Mouse (Mus musculus) C2C12 (cell line): ENCODE measurements around the gene Mapk7. TPM values are rescaled to one million over a fixed set of nuclear protein-coding genes. Genes with fewer than 3 reads are reported as not detected.

Source experiments
- H3K27me3 ChIP-seq: one replicate; pipeline ENCODE4 v1.6.1; 2011; ENCODE audit not compliant: control insufficient read depth, insufficient read depth, insufficient read length
- H3K36me3 ChIP-seq: one replicate; pipeline ENCODE4 v1.6.1; 2011; ENCODE audit not compliant: control insufficient read depth, insufficient read depth
- H3K4me3 ChIP-seq: one replicate; pipeline ENCODE4 v1.5.1; 2011; ENCODE audit warnings: mild to moderate bottlenecking, control low read depth; ENCODE audit not compliant: poor library complexity, insufficient read depth, severe bottlenecking
- H3K79me2 ChIP-seq: one replicate; pipeline ENCODE4 v1.6.1; 2011; ENCODE audit not compliant: control insufficient read depth, insufficient read depth
- H3K79me3 ChIP-seq: one replicate; pipeline ENCODE4 v1.6.1; 2011; ENCODE audit warnings: low read depth, control low read depth
- H3ac ChIP-seq: one replicate; pipeline ENCODE3; 2011; ENCODE audit warnings: low read depth; ENCODE audit not compliant: control insufficient read depth, insufficient read length
- CEBPB ChIP-seq: IDR thresholded peaks from one replicate; pipeline ENCODE4 v1.6.1; 2011; ENCODE audit warnings: low read depth, mild to moderate bottlenecking, control low read depth, moderate library complexity
- CTCF ChIP-seq: IDR thresholded peaks from one replicate; pipeline ENCODE4 v1.5.1; 2011; ENCODE audit not compliant: control insufficient read depth, insufficient read depth, insufficient read length
- FOSL1 ChIP-seq: IDR thresholded peaks from one replicate; pipeline ENCODE4 v1.8.0; 2011; ENCODE audit warnings: mild to moderate bottlenecking, low read length; ENCODE audit not compliant: poor library complexity, insufficient read depth, severe bottlenecking
- MAX ChIP-seq: IDR thresholded peaks from one replicate; pipeline ENCODE4 v1.6.1; 2011; ENCODE audit warnings: mild to moderate bottlenecking, control low read depth
- MYOD1 ChIP-seq: IDR thresholded peaks from one replicate; pipeline ENCODE4 v1.6.1; 2011; ENCODE audit warnings: low read depth; ENCODE audit not compliant: control insufficient read depth, insufficient read length
- MYOG ChIP-seq: IDR thresholded peaks from one replicate; pipeline ENCODE4 v1.6.1; 2011; ENCODE audit not compliant: control insufficient read depth, insufficient read length; ENCODE audit errors: extremely low read depth
- USF1 ChIP-seq: IDR thresholded peaks from one replicate; pipeline ENCODE4 v1.6.1; 2011; ENCODE audit warnings: low read depth, mild to moderate bottlenecking, control low read depth, moderate library complexity
- polyA plus RNA-seq: library from polyadenylated mRNA; unstranded; fragments of >200 nt; fragmentation: generic; extraction: Trizol; gene quantifications from one replicate; pipeline ENCODE4 v1.2.1, GENCODE M21; 2012; ENCODE audit warnings: missing spikeins

Gene Mapk7
- polyA plus RNA-seq, 1 experiment: 21.3 TPM

DNA sequence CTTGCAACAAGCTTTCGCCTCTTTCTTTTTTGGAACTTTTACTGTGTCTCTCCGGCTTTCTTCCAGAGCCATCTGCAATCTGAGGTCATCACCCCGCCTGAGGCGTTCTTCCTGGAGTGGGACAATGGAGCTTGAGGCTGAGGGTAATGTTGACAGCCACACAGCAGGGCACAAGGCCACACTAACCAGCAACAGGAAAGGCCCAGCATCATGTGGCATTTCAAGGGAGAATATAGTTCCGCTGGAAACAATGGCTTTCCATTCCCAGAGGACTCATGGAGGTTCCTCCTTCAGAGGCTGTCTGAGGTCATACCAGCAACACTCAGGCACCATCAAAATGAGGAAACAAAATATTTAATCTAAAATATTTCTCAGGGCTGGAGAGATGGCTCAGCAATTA lies 39.4 kb upstream of the Mapk7 start:
- Histone ChIP-seq H3K79me2 (peaks cover 9% of the 10 kb centered on the region), H3ac (no peak overlapping the region), H3K36me3 (peaks cover 60% of the 10 kb centered on the region), H3K27me3 (no peaks in the 10 kb centered on the region), H3K4me3 (no peak overlapping the region), H3K79me3 (peaks cover 5% of the 10 kb centered on the region)
- TF ChIP-seq CEBPB: no peak
- no peak for TF ChIP-seq CTCF

- TF ChIP-seq CEBPB (no peak), USF1 (no peak), MYOD1 (no peak), CTCF (no peak), MAX (no peak), FOSL1 (no peak), MYOG (no peak)
- Histone ChIP-seq H3K27me3 (no peaks in the 10 kb centered on the region), H3K79me3 (peaks cover 5% of the 10 kb centered on the region), H3ac (no peak overlapping the region), H3K79me2 (peaks cover 12% of the 10 kb centered on the region), H3K36me3 (peaks cover 54% of the 10 kb centered on the region), H3K4me3 (no peak overlapping the region)
Observed at GRCm38 (mm10) chr11:61532820-61533219, 38.6 kb upstream of the Mapk7 start.

DNA sequence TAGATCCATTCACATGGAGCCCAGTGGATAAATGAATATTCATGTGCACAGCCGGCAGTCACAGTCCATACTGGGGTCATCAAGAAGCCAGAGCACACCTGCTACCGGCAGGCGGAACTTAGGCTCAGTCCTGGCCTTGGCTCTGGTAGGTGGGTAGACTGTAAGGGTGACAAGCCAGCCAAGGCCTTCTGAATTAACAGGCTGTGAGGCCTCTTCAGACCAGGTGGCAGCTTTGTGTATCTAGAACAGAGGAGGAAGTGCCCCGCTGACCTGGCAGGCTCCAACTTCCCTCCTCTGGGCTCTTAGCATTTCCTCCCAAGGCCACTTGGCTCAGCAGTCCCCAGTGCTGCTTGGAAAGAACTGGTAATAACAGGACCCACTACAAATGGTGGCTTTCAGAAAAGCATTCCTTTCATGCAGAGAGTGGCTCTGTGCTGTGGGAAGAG lies 35.1 kb upstream of the Mapk7 start:
- Histone ChIP-seq H3K79me2 (peaks cover 24% of the 10 kb centered on the region), H3K36me3 (peaks cover 40% of the 10 kb centered on the region)
- TF ChIP-seq MYOG (no peak), CTCF (no peak), MYOD1 (no peak), MAX (no peak), USF1 (no peak), FOSL1 (no peak), CEBPB (no peak)

GRCm38 (mm10) chr11:61526872-61527271 lies 32.7 kb upstream of the Mapk7 start:
- H3K79me2 ChIP-seq: peaks cover 24% of the 10 kb centered on the region
- H3K79me3 ChIP-seq: no peaks in the 10 kb centered on the region
- no peak overlapping the region for H3ac ChIP-seq
- peaks cover 40% of the 10 kb centered on the region for H3K36me3 ChIP-seq
- TF ChIP-seq FOSL1 (no peak), CEBPB (no peak), USF1 (no peak), MYOD1 (no peak), CTCF (no peak), MAX (no peak), MYOG (no peak)
- no peaks in the 10 kb centered on the region for H3K27me3 ChIP-seq
- no peak overlapping the region for H3K4me3 ChIP-seq

More for the DNA sequence above, 35.1 kb upstream of the Mapk7 start:
- Histone ChIP-seq H3K27me3 (no peaks in the 10 kb centered on the region), H3K79me3 (no peaks in the 10 kb centered on the region), H3K4me3 (no peak overlapping the region), H3ac (no peak overlapping the region)

GRCm38 (mm10) chr11:61519484-61520107 lies 25.4 kb upstream of the Mapk7 start:
- TF ChIP-seq MAX (no peak), FOSL1 (no peak), CTCF (no peak), CEBPB (no peak), MYOD1 (no peak), USF1 (no peak), MYOG (no peak)
- Histone ChIP-seq H3ac (no peak overlapping the region), H3K4me3 (no peak overlapping the region), H3K36me3 (peaks cover 72% of the 10 kb centered on the region), H3K79me2 (no peaks in the 10 kb centered on the region), H3K79me3 (no peaks in the 10 kb centered on the region), H3K27me3 (no peaks in the 10 kb centered on the region)

GRCm38 (mm10) chr11:61518871-61519270 lies 24.7 kb upstream of the Mapk7 start:
- TF ChIP-seq CTCF: no peak
- no peak for TF ChIP-seq USF1
- no peak for TF ChIP-seq MAX
- Histone ChIP-seq H3K79me2 (no peaks in the 10 kb centered on the region), H3K36me3 (peaks cover 72% of the 10 kb centered on the region), H3K4me3 (no peak overlapping the region), H3K27me3 (no peaks in the 10 kb centered on the region), H3ac (no peak overlapping the region), H3K79me3 (no peaks in the 10 kb centered on the region)
